Mouse (Mus musculus) heart, embryonic 11.5 days (tissue): ENCODE data around the gene Klk6. TPM values are rescaled to one million over a fixed set of nuclear protein-coding genes. Genes with fewer than 3 reads are reported as not detected.

ENCODE experiments used
- ATAC-seq: fragments of 200-750 bp; cut with Nextera tagmentation; replicated peaks from 2 replicates; pipeline ENCODE4 v1.8.0; 2017; ENCODE audit warnings: moderate library complexity; ENCODE audit not compliant: insufficient number of reproducible peaks, low FRiP score, low TSS enrichment
- H3K27ac ChIP-seq: fragments of 300-500 bp; sonication (generic); 2 replicates; pipeline ENCODE4 v1.5.1; 2014; ENCODE audit warnings: mild to moderate bottlenecking, low read depth, low read length
- H3K27me3 ChIP-seq: fragments of 300-500 bp; sonication (generic); 2 replicates; pipeline ENCODE4 v1.6.1; 2014; ENCODE audit warnings: mild to moderate bottlenecking, low read length, mixed read lengths; ENCODE audit not compliant: control insufficient read depth, insufficient read depth
- H3K36me3 ChIP-seq: fragments of 300-500 bp; sonication (generic); 2 replicates; pipeline ENCODE4 v1.6.1; 2014; ENCODE audit warnings: mild to moderate bottlenecking, low read length, moderate library complexity, mixed read lengths; ENCODE audit not compliant: control insufficient read depth, insufficient read depth
- H3K4me1 ChIP-seq: fragments of 300-500 bp; sonication (generic); 2 replicates; pipeline ENCODE4 v1.6.1; 2014; ENCODE audit warnings: low read length; ENCODE audit not compliant: control insufficient read depth, insufficient read depth
- H3K4me2 ChIP-seq: fragments of 300-500 bp; sonication (generic); 2 replicates; pipeline ENCODE4 v1.6.1; 2014; ENCODE audit warnings: mild to moderate bottlenecking, moderate library complexity
- H3K4me3 ChIP-seq: fragments of 300-500 bp; sonication (generic); 2 replicates; pipeline ENCODE4 v1.5.1; 2014; ENCODE audit warnings: low read depth, low read length
- H3K9ac ChIP-seq: fragments of 300-500 bp; sonication (generic); 2 replicates; pipeline ENCODE4 v1.6.1; 2014; ENCODE audit warnings: mild to moderate bottlenecking, low read depth, low read length, moderate library complexity
- H3K9me3 ChIP-seq: fragments of 300-500 bp; sonication (generic); replicated peaks from 2 replicates; pipeline ENCODE4 v1.6.1; 2016; ENCODE audit warnings: low read length; ENCODE audit not compliant: control insufficient read depth
- WGBS: fragments of 180-500 bp; shearing (Covaris S2); extraction: QIAGEN DNeasy Blood & Tissue Kit; methylation state at CpG from one replicate; pipeline ENCODE4 v1.1.7; 2014; ENCODE audit not compliant: insufficient replicate concordance; 5-methylcytosine and 5-hydroxymethylcytosine counted together
- polyA plus RNA-seq: library from polyadenylated mRNA; unstranded; fragments of >200 nt; fragmentation: Nextera tagmentation; extraction: Ambion mirVana; gene quantifications from 2 replicates; pipeline ENCODE4 v1.2.1, GENCODE M21; 2014

Gene Klk6
- polyA plus RNA-seq, 1 experiment from 2014 or later: not detected

DNA sequence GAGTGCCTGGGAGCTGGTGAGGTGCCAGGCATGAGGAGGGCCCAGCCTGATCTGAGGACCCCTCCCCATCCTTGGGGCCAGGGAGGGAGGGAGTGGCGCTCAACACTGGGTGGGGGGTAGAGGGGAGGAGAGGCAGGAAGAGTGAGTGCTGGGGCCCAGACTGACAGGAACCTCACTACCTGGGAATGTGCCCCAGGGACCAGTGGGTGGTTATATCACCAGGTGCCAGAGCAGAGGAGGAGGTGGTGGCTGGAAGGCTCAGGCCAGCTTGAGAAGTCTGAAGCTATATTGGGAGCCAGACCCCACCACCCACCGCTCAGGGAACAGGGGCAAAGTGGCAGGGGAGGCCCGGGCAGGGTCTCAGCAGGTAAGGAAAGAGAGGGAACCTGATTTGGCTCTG, 17.4 kb downstream of the Klk6 start, which contains the start of gene Klk5:
Gene Klk5, plus strand, starts transcription at position 271 of the 400 bp plus-strand sequence.
- Histone ChIP-seq H3K4me1 (no peaks in the 10 kb centered on the region), H3K36me3 (no peaks in the 10 kb centered on the region), H3K27me3 (no peaks in the 10 kb centered on the region), H3K4me2 (no peak within 1 kb of the TSS), H3K9me3 (no peaks in the 10 kb centered on the region), H3K4me3 (no peak within 1 kb of the TSS), H3K27ac (no peak within 1 kb of the TSS), H3K9ac (no peak within 1 kb of the TSS)
- ATAC-seq: no peak
- WGBS: 55% methylated on average over 3 of the region's 3 CpGs

- no peak overlapping the region for H3K27ac ChIP-seq
- 82% methylated on average over 4 of the region's 4 CpGs for WGBS
- no peak overlapping the region for H3K4me2 ChIP-seq
- no peaks in the 10 kb centered on the region for H3K9me3 ChIP-seq
- H3K27me3 ChIP-seq: no peaks in the 10 kb centered on the region
- H3K36me3 ChIP-seq: no peaks in the 10 kb centered on the region
- no peak overlapping the region for H3K9ac ChIP-seq
- H3K4me3 ChIP-seq: no peak overlapping the region
- H3K4me1 ChIP-seq: no peaks in the 10 kb centered on the region
- no peak for ATAC-seq
Observed at GRCm38 (mm10) chr7:43843801-43844200, 19.5 kb downstream of the Klk6 start.

GRCm38 (mm10) chr7:43851616-43852015, 27.3 kb downstream of the Klk6 start:
- H3K4me2 ChIP-seq: no peak overlapping the region
- H3K4me3 ChIP-seq: no peak overlapping the region
- no peak overlapping the region for H3K9ac ChIP-seq
- H3K4me1 ChIP-seq: no peaks in the 10 kb centered on the region
- no peak for ATAC-seq
- H3K36me3 ChIP-seq: no peaks in the 10 kb centered on the region
- WGBS: 81% methylated on average over 6 of the region's 6 CpGs
- no peaks in the 10 kb centered on the region for H3K27me3 ChIP-seq
- no peak overlapping the region for H3K27ac ChIP-seq
- no peaks in the 10 kb centered on the region for H3K9me3 ChIP-seq

DNA sequence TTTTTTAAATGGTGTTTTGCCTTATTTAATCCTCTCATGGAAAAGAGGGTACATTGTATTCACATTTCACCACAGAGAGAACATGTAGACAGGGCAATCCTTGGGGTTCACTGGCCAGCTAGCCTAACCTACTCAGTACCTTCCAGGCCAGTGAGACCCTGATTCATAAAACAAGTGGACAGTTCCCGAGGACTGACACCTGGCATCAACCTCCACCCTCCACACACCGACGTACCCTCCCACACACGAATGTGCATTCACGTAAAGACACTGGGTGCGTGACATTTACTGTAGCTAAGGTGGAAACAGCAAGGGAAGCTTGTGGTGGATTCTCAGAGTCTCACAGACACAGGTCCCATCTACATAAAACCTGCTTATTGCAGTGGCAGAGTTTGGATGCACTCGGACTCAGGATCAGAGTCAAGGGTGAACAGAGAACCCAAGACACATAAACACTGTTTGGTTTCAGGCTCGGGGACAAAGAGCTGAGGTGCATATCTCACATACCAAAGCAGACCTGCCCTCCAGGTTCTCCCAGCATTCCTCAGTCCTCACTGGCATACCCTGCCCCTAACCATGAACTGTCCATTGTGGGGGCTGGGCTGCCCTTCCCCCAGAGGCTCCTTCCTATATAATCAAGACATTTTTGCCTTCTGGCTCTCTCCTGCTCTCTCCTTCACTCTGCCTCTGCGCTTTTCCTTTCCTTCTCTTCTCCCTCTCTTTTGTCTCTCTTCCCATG, 30.5 kb downstream of the Klk6 start:
- Histone ChIP-seq H3K9me3 (no peaks in the 10 kb centered on the region), H3K27ac (no peak overlapping the region), H3K36me3 (no peaks in the 10 kb centered on the region), H3K9ac (no peak overlapping the region), H3K4me3 (no peak overlapping the region), H3K4me1 (no peaks in the 10 kb centered on the region), H3K4me2 (no peak overlapping the region), H3K27me3 (no peaks in the 10 kb centered on the region)
- ATAC-seq: no peak
- 71% methylated on average over 9 of the region's 9 CpGs for WGBS

DNA sequence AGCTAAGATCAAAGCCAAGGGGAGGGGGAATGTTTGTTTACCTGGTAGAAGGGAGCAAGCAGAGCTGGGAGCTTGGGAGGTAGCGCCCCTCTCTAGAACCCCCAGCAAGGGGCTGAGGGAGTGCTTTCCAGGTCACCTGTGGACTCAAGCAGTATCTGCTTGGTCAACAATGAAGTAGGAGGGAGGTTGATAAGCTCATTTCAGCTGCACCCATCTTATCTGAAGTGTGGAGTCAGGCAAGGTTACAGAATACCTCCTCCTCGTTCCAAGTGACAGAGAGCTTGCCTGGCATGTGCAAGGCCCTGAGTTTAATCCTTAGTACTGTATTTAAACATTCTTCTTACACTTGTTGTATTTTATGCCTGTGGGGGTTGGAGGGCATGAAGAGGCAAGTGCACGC, 31.4 kb downstream of the Klk6 start:
- WGBS: 51% methylated on average over 3 of the region's 3 CpGs
- H3K36me3 ChIP-seq: no peaks in the 10 kb centered on the region
- H3K4me3 ChIP-seq: no peak overlapping the region
- H3K9ac ChIP-seq: no peak overlapping the region
- ATAC-seq: no peak
- no peaks in the 10 kb centered on the region for H3K4me1 ChIP-seq
- H3K4me2 ChIP-seq: no peak overlapping the region
- H3K27ac ChIP-seq: no peak overlapping the region
- H3K9me3 ChIP-seq: no peaks in the 10 kb centered on the region
- no peaks in the 10 kb centered on the region for H3K27me3 ChIP-seq

GRCm38 (mm10) chr7:43856307-43856706, 32.0 kb downstream of the Klk6 start:
- 73% methylated on average over 7 of the region's 7 CpGs for WGBS
- H3K9ac ChIP-seq: no peak overlapping the region
- H3K27ac ChIP-seq: no peak overlapping the region
- H3K4me2 ChIP-seq: no peak overlapping the region
- H3K27me3 ChIP-seq: no peaks in the 10 kb centered on the region
- no peaks in the 10 kb centered on the region for H3K36me3 ChIP-seq
- H3K9me3 ChIP-seq: no peaks in the 10 kb centered on the region
- H3K4me3 ChIP-seq: no peak overlapping the region
- ATAC-seq: no peak
- H3K4me1 ChIP-seq: no peaks in the 10 kb centered on the region

GRCm38 (mm10) chr7:43857501-43857900, 33.2 kb downstream of the Klk6 start:
- H3K4me1 ChIP-seq: no peaks in the 10 kb centered on the region
- H3K4me3 ChIP-seq: no peak overlapping the region
- H3K27me3 ChIP-seq: no peaks in the 10 kb centered on the region
- no peaks in the 10 kb centered on the region for H3K9me3 ChIP-seq
- no peaks in the 10 kb centered on the region for H3K36me3 ChIP-seq
- ATAC-seq: no peak
- H3K9ac ChIP-seq: no peak overlapping the region
- WGBS: 88% methylated on average over 12 of the region's 12 CpGs
- H3K4me2 ChIP-seq: no peak overlapping the region
- H3K27ac ChIP-seq: no peak overlapping the region

DNA sequence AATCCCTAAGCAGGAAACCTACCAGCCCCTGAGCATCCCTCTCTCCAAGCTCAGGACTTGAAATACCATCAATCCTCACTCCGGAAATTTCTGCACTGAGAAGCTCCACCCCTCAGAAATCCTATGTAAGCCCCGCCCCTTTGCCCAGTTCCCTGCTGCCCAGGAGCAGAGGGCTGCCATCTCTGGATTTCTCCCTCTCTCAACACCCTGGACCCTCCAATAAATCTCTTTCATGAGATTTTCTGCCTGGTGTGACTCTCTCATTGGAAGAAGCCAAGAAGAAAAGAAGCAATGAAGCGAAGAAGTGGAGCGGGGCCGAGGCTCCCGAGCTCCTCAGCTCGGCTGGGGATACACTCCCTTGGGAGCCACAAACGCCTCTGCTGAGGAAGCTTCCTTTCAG, 36.1 kb downstream of the Klk6 start:
- no peak overlapping the region for H3K9ac ChIP-seq
- H3K4me2 ChIP-seq: no peak overlapping the region

DNA sequence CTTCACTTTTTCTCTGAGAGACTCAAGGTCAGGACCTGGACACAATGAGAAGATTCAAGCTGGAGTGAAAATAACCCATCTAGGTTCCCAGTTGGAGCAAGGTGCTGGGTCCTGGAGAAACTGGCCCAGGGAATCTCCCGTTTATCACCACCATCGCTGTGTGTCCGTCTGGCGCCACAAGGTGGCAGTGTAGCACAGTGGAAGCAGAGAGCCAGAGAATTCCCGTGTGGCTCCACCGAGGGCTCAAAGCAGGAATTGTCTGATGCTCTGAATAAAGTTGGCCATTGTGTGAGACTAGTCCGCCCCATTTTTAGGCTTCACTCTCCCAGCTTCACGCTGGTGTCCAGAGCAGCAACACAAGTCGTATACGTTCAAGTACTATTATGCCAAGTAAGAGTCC, 48.9 kb downstream of the Klk6 start:
- Histone ChIP-seq H3K27me3 (0 out of 2 replicates have a peak, but pooled peaks cover 7% of the 10 kb centered on the region), H3K36me3 (no peaks in the 10 kb centered on the region), H3K27ac (no peak overlapping the region), H3K4me3 (no peak overlapping the region), H3K9ac (no peak overlapping the region), H3K9me3 (no peaks in the 10 kb centered on the region), H3K4me1 (no peaks in the 10 kb centered on the region), H3K4me2 (no peak overlapping the region)
- 0 out of 2 replicates have a peak, but pooled peaks have one; percentile 49 for ATAC-seq
- WGBS: 6% methylated on average over 10 of the region's 10 CpGs

More for the DNA sequence above, 36.1 kb downstream of the Klk6 start:
- Histone ChIP-seq H3K9me3 (no peaks in the 10 kb centered on the region), H3K4me1 (no peaks in the 10 kb centered on the region), H3K27ac (no peak overlapping the region), H3K27me3 (no peaks in the 10 kb centered on the region), H3K36me3 (no peaks in the 10 kb centered on the region), H3K4me3 (no peak overlapping the region)
- no peak for ATAC-seq
- WGBS: 77% methylated on average over 8 of the region's 8 CpGs
